Mouse (Mus musculus) lung, embryonic 14.5 days (tissue): ENCODE measurements around the gene Sez6l. TPM values are rescaled to one million over a fixed set of nuclear protein-coding genes. Genes with fewer than 3 reads are reported as not detected.

Experiments used
- ATAC-seq: fragments of 200-750 bp; cut with Nextera tagmentation; 2 replicates; pipeline ENCODE4 v1.8.0; 2017; ENCODE audit warnings: mild to moderate bottlenecking, moderate TSS enrichment, moderate library complexity; ENCODE audit not compliant: insufficient read depth
- DNase-seq: peaks from one replicate; pipeline ENCODE4 v3.0.0-alpha.2; 2015
- H3K27ac ChIP-seq: fragments of 300-500 bp; sonication (generic); 2 replicates; pipeline ENCODE4 v1.5.1; 2014; ENCODE audit warnings: low read depth, mild to moderate bottlenecking, moderate library complexity
- H3K27me3 ChIP-seq: fragments of 300-500 bp; sonication (generic); 2 replicates; pipeline ENCODE4 v1.6.1; 2014; ENCODE audit warnings: low read length, control low read depth; ENCODE audit not compliant: insufficient read depth
- H3K36me3 ChIP-seq: fragments of 300-500 bp; sonication (generic); 2 replicates; pipeline ENCODE4 v1.6.1; 2014; ENCODE audit warnings: control low read depth; ENCODE audit not compliant: insufficient read depth
- H3K4me1 ChIP-seq: fragments of 300-500 bp; sonication (generic); 2 replicates; pipeline ENCODE4 v1.6.1; 2014; ENCODE audit warnings: antibody characterized with exemption, control low read depth; ENCODE audit not compliant: insufficient read depth
- H3K4me2 ChIP-seq: fragments of 300-500 bp; sonication (generic); 2 replicates; pipeline ENCODE4 v1.6.1; 2014; ENCODE audit warnings: mild to moderate bottlenecking
- H3K4me3 ChIP-seq: fragments of 300-500 bp; sonication (generic); 2 replicates; pipeline ENCODE4 v1.5.1; 2014; ENCODE audit warnings: low read depth, low read length
- H3K9ac ChIP-seq: fragments of 300-500 bp; sonication (generic); 2 replicates; pipeline ENCODE4 v1.6.1; 2014
- H3K9me3 ChIP-seq: fragments of 300-500 bp; sonication (generic); 2 replicates; pipeline ENCODE4 v1.6.1; 2016; ENCODE audit warnings: low read depth, low read length, control low read depth
- CTCF ChIP-seq: IDR thresholded peaks from 2 replicates; pipeline ENCODE4 v1.5.1; 2016; ENCODE audit warnings: antibody characterized with exemption, low read depth
- WGBS: fragments of 180-500 bp; shearing (Covaris S2); extraction: QIAGEN DNeasy Blood & Tissue Kit; methylation state at CpG from one replicate; pipeline ENCODE4 v1.1.7; 2014; 5-methylcytosine and 5-hydroxymethylcytosine counted together
- polyA plus RNA-seq: library from polyadenylated mRNA; unstranded; fragments of >200 nt; fragmentation: Nextera tagmentation; extraction: Ambion mirVana; gene quantifications from 2 replicates; pipeline ENCODE4 v1.2.1, GENCODE M21; 2014

Sez6l gene
- polyA plus RNA-seq, 1 experiment from 2014 or later: 0.32 TPM

- DNase-seq (no peak), ATAC-seq (no peak)
- no peak overlapping the region for H3K27ac ChIP-seq
- no peaks in the 10 kb centered on the region; the same call in 1 of the 2 replicates for H3K27me3 ChIP-seq
- no peak for TF ChIP-seq CTCF
- H3K9me3 ChIP-seq: no peaks in the 10 kb centered on the region
- WGBS: 43% methylated on average over 3 of the region's 3 CpGs
- H3K9ac ChIP-seq: no peak overlapping the region
- H3K4me3 ChIP-seq: no peak overlapping the region
- no peaks in the 10 kb centered on the region for H3K4me1 ChIP-seq
- H3K4me2 ChIP-seq: no peak overlapping the region
- no peaks in the 10 kb centered on the region for H3K36me3 ChIP-seq
These were observed 117.1 kb downstream of the Sez6l start for GRCm38 (mm10) chr5:112459903-112460302.

GRCm38 (mm10) chr5:112454966-112455555 is 121.9 kb downstream of the Sez6l start:
- Histone ChIP-seq H3K27me3 (no peaks in the 10 kb centered on the region; the same call in 1 of the 2 replicates), H3K4me1 (no peaks in the 10 kb centered on the region), H3K9me3 (no peaks in the 10 kb centered on the region), H3K4me2 (no peak overlapping the region), H3K4me3 (no peak overlapping the region), H3K36me3 (no peaks in the 10 kb centered on the region), H3K9ac (no peak overlapping the region), H3K27ac (no peak overlapping the region)
- DNase-seq (peak; percentile 65), ATAC-seq (no peak)
- WGBS: 56% methylated on average over 12 of the region's 12 CpGs
- TF ChIP-seq CTCF: peak; percentile 61

GRCm38 (mm10) chr5:112453088-112453487 is 123.9 kb downstream of the Sez6l start:
- TF ChIP-seq CTCF: no peak
- H3K4me1 ChIP-seq: no peaks in the 10 kb centered on the region
- 57% methylated on average over 9 of the region's 9 CpGs for WGBS
- no peak overlapping the region for H3K9ac ChIP-seq
- H3K9me3 ChIP-seq: no peaks in the 10 kb centered on the region
- no peaks in the 10 kb centered on the region; the same call in 1 of the 2 replicates for H3K27me3 ChIP-seq
- no peak overlapping the region for H3K4me2 ChIP-seq
- ATAC-seq: 0 out of 2 replicates have a peak, but pooled peaks have one; percentile 35
- no peak overlapping the region for H3K4me3 ChIP-seq
- no peak overlapping the region for H3K27ac ChIP-seq
- DNase-seq: peak; percentile 60
- no peaks in the 10 kb centered on the region for H3K36me3 ChIP-seq

- Histone ChIP-seq H3K4me2 (no peak within 1 kb of the TSS), H3K27me3 (no peaks in the 10 kb centered on the region), H3K9ac (no peak within 1 kb of the TSS), H3K27ac (no peak within 1 kb of the TSS), H3K4me3 (no peak within 1 kb of the TSS), H3K4me1 (no peaks in the 10 kb centered on the region), H3K36me3 (no peaks in the 10 kb centered on the region), H3K9me3 (no peaks in the 10 kb centered on the region)
- ATAC-seq (no peak), DNase-seq (no peak)
- no peak for TF ChIP-seq CTCF
- WGBS: 66% methylated on average over 18 of the region's 18 CpGs
These were observed 128.1 kb downstream of the Sez6l start, which contains the start of gene Gm6588 for GRCm38 (mm10) chr5:112448747-112449440. Gene Gm6588 (plus strand): TSS chr5:112449426.

- no peak for TF ChIP-seq CTCF
- Histone ChIP-seq H3K9me3 (no peaks in the 10 kb centered on the region), H3K27ac (no peak overlapping the region), H3K9ac (no peak overlapping the region), H3K27me3 (no peaks in the 10 kb centered on the region), H3K4me3 (no peak overlapping the region), H3K4me1 (0 out of 2 replicates have a peak, but pooled peaks cover 3% of the 10 kb centered on the region), H3K36me3 (no peaks in the 10 kb centered on the region), H3K4me2 (no peak overlapping the region)
- WGBS: 33% methylated on average over 10 of the region's 10 CpGs
- DNase-seq: peak; percentile 21
- ATAC-seq: no peak
These were observed 138.4 kb downstream of the Sez6l start for GRCm38 (mm10) chr5:112438535-112438934.

GRCm38 (mm10) chr5:112433004-112433403 is 144.0 kb downstream of the Sez6l start:
- 3% methylated on average over 8 of the region's 8 CpGs for WGBS
- Histone ChIP-seq H3K4me2 (no peak overlapping the region), H3K4me3 (no peak overlapping the region), H3K36me3 (no peaks in the 10 kb centered on the region), H3K9ac (no peak overlapping the region), H3K4me1 (no peaks in the 10 kb centered on the region), H3K9me3 (no peaks in the 10 kb centered on the region), H3K27ac (no peak overlapping the region), H3K27me3 (peaks cover 6% of the 10 kb centered on the region; the same call in 1 of the 2 replicates)
- DNase-seq (peak; percentile 87), ATAC-seq (no peak)
- peak; percentile 94 for TF ChIP-seq CTCF

GRCm38 (mm10) chr5:112432033-112432432 is 145.0 kb downstream of the Sez6l start:
- DNase-seq (no peak), ATAC-seq (no peak)
- H3K9ac ChIP-seq: no peak overlapping the region
- 67% methylated on average over 5 of the region's 5 CpGs for WGBS
- no peak overlapping the region for H3K27ac ChIP-seq
- H3K36me3 ChIP-seq: no peaks in the 10 kb centered on the region
- H3K4me2 ChIP-seq: no peak overlapping the region
- H3K9me3 ChIP-seq: no peaks in the 10 kb centered on the region
- H3K27me3 ChIP-seq: peaks cover 6% of the 10 kb centered on the region; the same call in 1 of the 2 replicates
- no peaks in the 10 kb centered on the region for H3K4me1 ChIP-seq
- no peak overlapping the region for H3K4me3 ChIP-seq
- TF ChIP-seq CTCF: no peak
